Mouse (Mus musculus) C2C12 (cell line): Measurements from ENCODE around the gene Mon2.

Experiments
- CTCF ChIP-seq: IDR thresholded peaks from one replicate; pipeline ENCODE4 v1.5.1; 2011; ENCODE audit not compliant: control insufficient read depth, insufficient read depth, insufficient read length
- MAX ChIP-seq: IDR thresholded peaks from one replicate; pipeline ENCODE4 v1.6.1; 2011; ENCODE audit warnings: mild to moderate bottlenecking, control low read depth
- MYOD1 ChIP-seq: IDR thresholded peaks from one replicate; pipeline ENCODE4 v1.6.1; 2011; ENCODE audit warnings: low read depth; ENCODE audit not compliant: control insufficient read depth, insufficient read length

- no peak for TF ChIP-seq CTCF
- no peak for TF ChIP-seq MYOD1
- TF ChIP-seq MAX = no peak
Measured at GRCm38 (mm10) chr10:122962651-122963050, 113.7 kb downstream of the Mon2 start.
